ENCODE assay signal across 8 mouse cellular contexts in genomic region chr4:127024240-127024639, GRCm38 (mm10). TPM values are rescaled to one million over a fixed set of nuclear protein-coding genes. Genes with fewer than 3 reads are reported as not detected.
A peak's percentile ranks its signal among the peaks of the same experiment; 100 is the strongest.
DNase-seq lines count a peak whose midpoint lies in the region; ATAC-seq and TF ChIP-seq lines count a peak whose summit lies in the region.

No protein-coding gene starts in this region.

- DNase-seq in cerebellum, adult 2 months, result no peak
- no peak for DNase-seq in cerebellum, adult 9-11 months
- no peak for DNase-seq in forebrain, postnatal 0 days
- no peak for DNase-seq in adrenal gland, postnatal 14 days
- no peak for DNase-seq in lung, postnatal 14 days

- peaks cover 75% of the 10 kb centered on the region for H3K79me3 ChIP-seq in C2C12 (ENCODE audit: low read depth)

- peak overlapping the region; percentile 20 for H3K4me3 ChIP-seq in cerebellum, adult 2 months (replicated peaks; ENCODE audit: insufficient read depth, low read depth, low read length)
- peak overlapping the region; percentile 91 for H3K4me3 ChIP-seq in C2C12 (ENCODE audit: insufficient read depth, poor library complexity, severe bottlenecking)
- H3K4me3 ChIP-seq in forebrain, postnatal 0 days (ENCODE audit: low read depth, low read length), result peak overlapping the region; percentile 100
- H3K4me3 ChIP-seq in liver, embryonic 16.5 days (ENCODE audit: low read depth, low read length), result peak overlapping the region; percentile 99

- no peak overlapping the region for H3ac ChIP-seq in C2C12 (ENCODE audit: control insufficient read depth, insufficient read length, low read depth)

- H3K9me3 ChIP-seq in forebrain, postnatal 0 days (ENCODE audit: low read length), result no peaks in the 10 kb centered on the region
- no peaks in the 10 kb centered on the region for H3K9me3 ChIP-seq in liver, embryonic 16.5 days (replicated peaks; ENCODE audit: control insufficient read depth, low read length)

- no peak for TF ChIP-seq POLR2A in cerebellum, adult 2 months (IDR thresholded peaks at IDR 0.05; ENCODE audit: borderline replicate concordance, insufficient read depth, low read length)

- no peak overlapping the region for H3K27ac ChIP-seq in cerebellum, adult 2 months (ENCODE audit: insufficient read depth, low read length)
- no peak overlapping the region for H3K27ac ChIP-seq in forebrain, postnatal 0 days (ENCODE audit: low read depth, low read length)
- no peak overlapping the region for H3K27ac ChIP-seq in liver, embryonic 16.5 days (ENCODE audit: low read length)

- H3K79me2 ChIP-seq in C2C12 (ENCODE audit: control insufficient read depth, insufficient read depth), result peaks cover 88% of the 10 kb centered on the region

- no peak for ATAC-seq in forebrain, postnatal 0 days
- no peak for ATAC-seq in liver, embryonic 16.5 days (ENCODE audit: low read depth)
- no peak for ATAC-seq in granulocyte monocyte progenitor cell, adult 5-6 weeks (replicated peaks; ENCODE audit: poor library complexity, severe bottlenecking)

- H3K27me3 ChIP-seq in cerebellum, adult 2 months (ENCODE audit: control insufficient read depth, insufficient read depth, low read length), result no peaks in the 10 kb centered on the region
- H3K27me3 ChIP-seq in C2C12 (ENCODE audit: control insufficient read depth, insufficient read depth, insufficient read length), result no peaks in the 10 kb centered on the region
- H3K27me3 ChIP-seq in forebrain, postnatal 0 days (ENCODE audit: insufficient read depth, low read length), result no peaks in the 10 kb centered on the region
- no peaks in the 10 kb centered on the region for H3K27me3 ChIP-seq in liver, embryonic 16.5 days (ENCODE audit: control insufficient read depth, insufficient read depth, low read depth, low read length)

- H3K4me1 ChIP-seq in cerebellum, adult 2 months (ENCODE audit: control insufficient read depth, insufficient read depth, low read length), result no peaks in the 10 kb centered on the region
- peaks cover 7% of the 10 kb centered on the region for H3K4me1 ChIP-seq in forebrain, postnatal 0 days (ENCODE audit: insufficient read depth)
- peaks cover 28% of the 10 kb centered on the region for H3K4me1 ChIP-seq in liver, embryonic 16.5 days (ENCODE audit: control insufficient read depth, low read depth, low read length)

- peak overlapping the region; percentile 83 for H3K4me2 ChIP-seq in forebrain, postnatal 0 days (ENCODE audit: low read depth)
- H3K4me2 ChIP-seq in liver, embryonic 16.5 days (ENCODE audit: low read depth, low read length), result peak overlapping the region; percentile 81

- H3K9ac ChIP-seq in forebrain, postnatal 0 days, result no peak overlapping the region
- H3K9ac ChIP-seq in liver, embryonic 16.5 days (ENCODE audit: low read depth, low read length), result peak overlapping the region; percentile 99

- no peak for TF ChIP-seq CTCF in cerebellum, adult 2 months (IDR thresholded peaks at IDR 0.05; ENCODE audit: borderline replicate concordance, insufficient read depth, low read depth, low read length)
- TF ChIP-seq CTCF in C2C12 (IDR thresholded peaks at IDR 0.05; ENCODE audit: control insufficient read depth, insufficient read depth, insufficient read length), result no peak
- TF ChIP-seq CTCF in forebrain, postnatal 0 days (IDR thresholded peaks at IDR 0.05; ENCODE audit: low read depth), result no peak

- WGBS in cerebellum, adult 2 months, result 4% methylated on average over 1 of the region's 1 CpGs
- WGBS in forebrain, postnatal 0 days, result 41% methylated on average over 1 of the region's 1 CpGs
- WGBS in liver, embryonic 16.5 days (ENCODE audit: insufficient replicate concordance), result 66% methylated on average over 1 of the region's 1 CpGs

- peaks cover 70% of the 10 kb centered on the region for H3K36me3 ChIP-seq in C2C12 (ENCODE audit: control insufficient read depth, insufficient read depth)
- peaks cover 33% of the 10 kb centered on the region for H3K36me3 ChIP-seq in forebrain, postnatal 0 days (ENCODE audit: insufficient read depth)
- peaks cover 50% of the 10 kb centered on the region for H3K36me3 ChIP-seq in liver, embryonic 16.5 days (ENCODE audit: control insufficient read depth, insufficient read depth)

TF ChIP-seq in C2C12, 6 proteins besides CTCF, POLR2A, EP300 and RAD21:
- no peak for TF ChIP-seq FOSL1 (IDR thresholded peaks at IDR 0.05; ENCODE audit: insufficient read depth, low read length, poor library complexity, severe bottlenecking)
- no peak for TF ChIP-seq USF1 (IDR thresholded peaks at IDR 0.05; ENCODE audit: low read depth)
- no peak for TF ChIP-seq MYOD1 (IDR thresholded peaks at IDR 0.05; ENCODE audit: control insufficient read depth, insufficient read length, low read depth)
TF ChIP-seq in C2C12: peak in this region for 0.

RNA-seq across cellular contexts. Expression of gene Sfpq, which starts 3.1 kb away (rescaled TPM):
- polyA plus RNA-seq in cerebellum, adult 2 months (2012; rRNA removed), result 130 and 134 TPM in 2 replicates
- polyA plus RNA-seq in C2C12 (2012; fragmentation: generic; extraction: Trizol), result 147 TPM
- total RNA-seq in forebrain, postnatal 0 days (2014; rRNA removed), result 249 and 284 TPM in 2 replicates
- 57.9 and 71.1 TPM in 2 replicates for polyA plus RNA-seq in forebrain, postnatal 0 days (2015; fragmentation: Nextera tagmentation; extraction: Ambion mirVana)
- polyA plus RNA-seq in liver, embryonic 16.5 days (2015; fragmentation: Nextera tagmentation; extraction: Ambion mirVana), result 20.3 and 21.6 TPM in 2 replicates
- 286 and 302 TPM in 2 replicates for total RNA-seq in adrenal gland, postnatal 14 days (2021)
- total RNA-seq in granulocyte monocyte progenitor cell, adult 5-6 weeks (2014; fragmentation: Nextera tagmentation), result 384 and 480 TPM in 2 replicates
- total RNA-seq in granulocyte monocyte progenitor cell, adult 5-6 weeks (2017), result 580 and 667 TPM in 2 replicates

RNA-seq across cellular contexts. Expression of gene Zmym1, which starts 36.7 kb away (rescaled TPM):
- polyA plus RNA-seq in cerebellum, adult 2 months (2012; rRNA removed), result 9.0 and 10.0 TPM in 2 replicates
- polyA plus RNA-seq in C2C12 (2012; fragmentation: generic; extraction: Trizol), result 4.1 TPM
- total RNA-seq in forebrain, postnatal 0 days (2014; rRNA removed), result 12.5 and 16.2 TPM in 2 replicates
- 14.9 and 15.7 TPM in 2 replicates for polyA plus RNA-seq in forebrain, postnatal 0 days (2015; fragmentation: Nextera tagmentation; extraction: Ambion mirVana)
- polyA plus RNA-seq in liver, embryonic 16.5 days (2015; fragmentation: Nextera tagmentation; extraction: Ambion mirVana), result 8.1 and 8.4 TPM in 2 replicates
- 8.1 and 9.2 TPM in 2 replicates for total RNA-seq in adrenal gland, postnatal 14 days (2021)
- 7.9 and 10.5 TPM in 2 replicates for total RNA-seq in granulocyte monocyte progenitor cell, adult 5-6 weeks (2014; fragmentation: Nextera tagmentation)
- 15.1 and 18.8 TPM in 2 replicates for total RNA-seq in granulocyte monocyte progenitor cell, adult 5-6 weeks (2017)

RNA-seq across cellular contexts. Expression of gene Zmym6, which starts 52.9 kb away (rescaled TPM):
- polyA plus RNA-seq in cerebellum, adult 2 months (2012; rRNA removed), result 35.3 and 37.0 TPM in 2 replicates
- not detected for polyA plus RNA-seq in C2C12 (2012; fragmentation: generic; extraction: Trizol)
- 26.9 and 46.3 TPM in 2 replicates for total RNA-seq in forebrain, postnatal 0 days (2014; rRNA removed)
- polyA plus RNA-seq in forebrain, postnatal 0 days (2015; fragmentation: Nextera tagmentation; extraction: Ambion mirVana), result 9.6 and 17.1 TPM in 2 replicates
- polyA plus RNA-seq in liver, embryonic 16.5 days (2015; fragmentation: Nextera tagmentation; extraction: Ambion mirVana), result 3.3 and 3.7 TPM in 2 replicates
- total RNA-seq in adrenal gland, postnatal 14 days (2021), result 13.6 and 14.5 TPM in 2 replicates
- 14.4 and 20.7 TPM in 2 replicates for total RNA-seq in granulocyte monocyte progenitor cell, adult 5-6 weeks (2014; fragmentation: Nextera tagmentation)
- 12.4 and 16.5 TPM in 2 replicates for total RNA-seq in granulocyte monocyte progenitor cell, adult 5-6 weeks (2017)

RNA-seq across cellular contexts. Expression of gene Zmym4, which starts 56.3 kb away (rescaled TPM):
- polyA plus RNA-seq in cerebellum, adult 2 months (2012; rRNA removed), result 25.7 and 27.6 TPM in 2 replicates
- polyA plus RNA-seq in C2C12 (2012; fragmentation: generic; extraction: Trizol), result 6.7 TPM
- total RNA-seq in forebrain, postnatal 0 days (2014; rRNA removed), result 61.7 and 68.7 TPM in 2 replicates
- polyA plus RNA-seq in forebrain, postnatal 0 days (2015; fragmentation: Nextera tagmentation; extraction: Ambion mirVana), result 11.7 and 17.3 TPM in 2 replicates
- polyA plus RNA-seq in liver, embryonic 16.5 days (2015; fragmentation: Nextera tagmentation; extraction: Ambion mirVana), result 3.1 and 3.2 TPM in 2 replicates
- 37.1 and 40.0 TPM in 2 replicates for total RNA-seq in adrenal gland, postnatal 14 days (2021)
- 36.8 and 50.7 TPM in 2 replicates for total RNA-seq in granulocyte monocyte progenitor cell, adult 5-6 weeks (2014; fragmentation: Nextera tagmentation)
- total RNA-seq in granulocyte monocyte progenitor cell, adult 5-6 weeks (2017), result 45.9 and 60.9 TPM in 2 replicates

Comparison
In these comparisons a context has a peak if more than half of its experiments do, and no peak if none do; other contexts are left out.
1. H3K4me3 ChIP-seq: peak in every context shown above with its lines; median percentile 100 in forebrain, postnatal 0 days; 99 in liver, embryonic 16.5 days; 91 in C2C12; 20 in cerebellum, adult 2 months.